Mouse (Mus musculus) CH12.LX (cell line): ENCODE data around the gene Tox2. TPM values are rescaled to one million over a fixed set of nuclear protein-coding genes. Genes with fewer than 3 reads are reported as not detected.

Experiments
- DNase-seq: peaks from one replicate; pipeline ENCODE4 v3.0.0-alpha.2; 2013; ENCODE audit errors: extremely low read depth
- H3K27ac ChIP-seq: 2 replicates; pipeline ENCODE4 v1.5.1; 2012; ENCODE audit warnings: low read depth, mild to moderate bottlenecking, control low read depth, moderate library complexity; ENCODE audit not compliant: insufficient read depth
- H3K27me3 ChIP-seq: replicated peaks from 2 replicates; pipeline ENCODE3; 2012; ENCODE audit warnings: inconsistent platforms
- H3K36me3 ChIP-seq, 2 experiments: replicated peaks in 1 of 2; 2 replicates each; pipeline versions ENCODE3 to v1.6.1; 2012; ENCODE audit warnings: inconsistent platforms in 1 of 2, low read length in 1 of 2, mild to moderate bottlenecking in 1 of 2, mixed read lengths in 1 of 2, moderate library complexity in 1 of 2; ENCODE audit not compliant: control insufficient read depth in 1 of 2, insufficient read depth in 1 of 2
- H3K4me1 ChIP-seq, 2 experiments: 2 replicates each; pipeline ENCODE4 v1.6.1; 2012; ENCODE audit warnings: inconsistent platforms in 1 of 2, moderate library complexity in 1 of 2; ENCODE audit not compliant: insufficient read depth in 2 of 2, control insufficient read depth in 1 of 2
- H3K4me2 ChIP-seq: 2 replicates; pipeline ENCODE4 v1.6.1; 2012; ENCODE audit warnings: low read depth, mild to moderate bottlenecking, control low read depth; ENCODE audit not compliant: poor library complexity, insufficient read depth, severe bottlenecking
- H3K4me3 ChIP-seq, 3 experiments: fragments of 150-350 bp in 1 of 3; sonication (generic) in 1 of 3; replicated peaks in 1 of 3; 2 replicates each; pipeline versions ENCODE3 to v1.5.1; 2011 to 2012; ENCODE audit warnings: low read depth in 2 of 3, low read length in 2 of 3, mild to moderate bottlenecking in 2 of 3, moderate library complexity in 2 of 3, control low read depth in 1 of 3, improper control_type of control experiment in 1 of 3, inconsistent platforms in 1 of 3, mixed read lengths in 1 of 3; ENCODE audit not compliant: poor library complexity in 1 of 3
- H3K79me2 ChIP-seq: replicated peaks from 2 replicates; pipeline ENCODE4 v1.6.1; 2012; ENCODE audit warnings: mild to moderate bottlenecking, moderate library complexity; ENCODE audit not compliant: control insufficient read depth, poor library complexity, insufficient read depth, severe bottlenecking; ENCODE audit errors: extremely low read depth
- H3K9ac ChIP-seq: 2 replicates; pipeline ENCODE4 v1.6.1; 2012; ENCODE audit warnings: low read depth, mild to moderate bottlenecking, control low read depth, moderate library complexity; ENCODE audit not compliant: insufficient read depth
- H3K9me3 ChIP-seq: replicated peaks from 2 replicates; pipeline ENCODE3; 2012; ENCODE audit warnings: low read length, inconsistent platforms, mixed read lengths
- BHLHE40 ChIP-seq: IDR thresholded peaks from 2 replicates; pipeline ENCODE4 v1.6.1; 2011; ENCODE audit warnings: mild to moderate bottlenecking, low read depth, low read length, improper control_type of control experiment
- CTCF ChIP-seq, 2 experiments: IDR thresholded peaks in 1 of 2; conservative IDR thresholded peaks in 1 of 2; 2 replicates each; pipeline ENCODE4 v1.5.1; 2011 to 2012; ENCODE audit warnings: low read depth in 2 of 2, low read length in 2 of 2, improper control_type of control experiment in 1 of 2, inconsistent platforms in 1 of 2, mild to moderate bottlenecking in 1 of 2, moderate library complexity in 1 of 2
- ELF1 ChIP-seq: IDR thresholded peaks from 2 replicates; pipeline ENCODE4 v1.6.1; 2014; ENCODE audit warnings: low read depth, mild to moderate bottlenecking, inconsistent platforms, low read length, improper control_type of control experiment
- ETS1 ChIP-seq: conservative IDR thresholded peaks from 2 replicates; pipeline ENCODE4 v1.6.1; 2012; ENCODE audit warnings: low read depth, mild to moderate bottlenecking, inconsistent platforms, low read length, improper control_type of control experiment, moderate library complexity
- GABPA ChIP-seq: IDR thresholded peaks from 2 replicates; pipeline ENCODE4 v1.6.1; 2012; ENCODE audit warnings: low read depth, low read length, improper control_type of control experiment, inconsistent platforms; ENCODE audit not compliant: insufficient replicate concordance
- MAFK ChIP-seq: IDR thresholded peaks from 2 replicates; pipeline ENCODE4 v1.6.1; 2011; ENCODE audit warnings: low read length, improper control_type of control experiment; ENCODE audit not compliant: insufficient replicate concordance
- MEF2A ChIP-seq: IDR thresholded peaks from 2 replicates; pipeline ENCODE4 v1.6.1; 2014; ENCODE audit warnings: low read depth, mild to moderate bottlenecking, inconsistent platforms, low read length, improper control_type of control experiment, borderline replicate concordance
- MYC ChIP-seq: IDR thresholded peaks from 2 replicates; pipeline ENCODE4 v1.6.1; 2011; ENCODE audit warnings: low read depth, mild to moderate bottlenecking, improper control_type of control experiment, low read length
- NRF1 ChIP-seq: IDR thresholded peaks from 2 replicates; pipeline ENCODE4 v1.6.1; 2014; ENCODE audit warnings: low read depth, mild to moderate bottlenecking, inconsistent platforms, low read length, improper control_type of control experiment, moderate library complexity
- TBP ChIP-seq: conservative IDR thresholded peaks from 2 replicates; pipeline ENCODE4 v1.6.1; 2011; ENCODE audit warnings: low read depth, low read length, improper control_type of control experiment
- TCF12 ChIP-seq: IDR thresholded peaks from 2 replicates; pipeline ENCODE4 v1.6.1; 2014; ENCODE audit warnings: low read depth, mild to moderate bottlenecking, inconsistent platforms, low read length, improper control_type of control experiment
- USF1 ChIP-seq: IDR thresholded peaks from 2 replicates; pipeline ENCODE4 v1.6.1; 2014; ENCODE audit warnings: low read depth, mild to moderate bottlenecking, inconsistent platforms, low read length, improper control_type of control experiment
- ZMIZ1 ChIP-seq: IDR thresholded peaks from 2 replicates; pipeline ENCODE4 v1.6.1; 2012; ENCODE audit warnings: low read depth, mild to moderate bottlenecking, inconsistent platforms, low read length, improper control_type of control experiment
- dilution Hi-C: fragments of 300-500 bp; cut with MboI; formaldehyde crosslinking; loops from 2 replicates; pipeline ENCODE4 v1.14.3; 2020; ENCODE audit warnings: low sequenced_read_pairs; ENCODE audit not compliant: extremely low pct_unique_long_range_greater_than_20kb, extremely low pct_ligation_motif_present
- in situ Hi-C: fragments of 300-500 bp; cut with MboI; formaldehyde crosslinking; loops from 3 replicates; pipeline ENCODE4 v1.14.3; 2019; ENCODE audit warnings: low sequenced_read_pairs, low pct_ligation_motif_present, low pct_unique_long_range_greater_than_20kb, mixed read lengths
- polyA plus RNA-seq: library from polyadenylated mRNA; unstranded; fragments of >175 nt; gene quantifications from 2 replicates; pipeline ENCODE4 v1.2.1, GENCODE M21; 2012; ENCODE audit warnings: low read depth; ENCODE audit not compliant: insufficient read length
- total RNA-seq, 2 experiments: library from RNA; depleted of rRNA; stranded (reverse); fragments of 300-350 nt in 1 of 2; fragments of >200 nt in 1 of 2; gene quantifications; 2 replicates each; pipeline ENCODE4 v1.2.3; 2012 to 2014

Tox2 gene
- total and polyA plus RNA-seq, 3 experiments, result not detected

DNA sequence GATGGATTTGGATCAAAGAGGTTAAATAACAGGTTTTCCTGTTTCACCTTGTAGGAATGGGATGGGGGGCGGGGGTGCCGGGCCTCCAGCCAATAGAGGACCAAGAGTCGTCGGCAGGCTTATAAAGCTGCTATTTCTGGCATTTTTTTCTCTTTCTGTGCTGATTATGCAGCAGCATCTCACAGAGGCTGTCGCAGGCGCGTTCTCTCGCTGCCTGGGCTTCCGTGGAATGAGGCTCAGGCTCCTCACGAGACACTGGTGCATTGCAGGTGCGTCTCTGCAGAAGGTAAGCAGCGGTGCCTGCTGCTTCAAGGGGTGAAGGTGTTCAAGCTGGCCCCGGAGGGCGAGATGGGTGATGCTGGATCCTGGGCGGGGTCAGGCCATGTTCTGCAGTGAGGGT, 22.4 kb downstream of the Tox2 start:
- Histone ChIP-seq H3K4me2 (no peak overlapping the region), H3K27ac (no peak overlapping the region), H3K4me3 (no peak overlapping the region), H3K9ac (no peak overlapping the region), H3K36me3 (no peaks in the 10 kb centered on the region), H3K27me3 (peaks cover 97% of the 10 kb centered on the region), H3K4me1 (peaks cover 6 to 12% of the 10 kb centered on the region in 2 experiments), H3K9me3 (no peaks in the 10 kb centered on the region), H3K79me2 (no peaks in the 10 kb centered on the region)
- dilution Hi-C loops, result no loop called here
- TF ChIP-seq USF1 (no peak), MEF2A (no peak), MYC (no peak)
- DNase-seq, result no peak
- in situ Hi-C loops, result no loop called here

DNA sequence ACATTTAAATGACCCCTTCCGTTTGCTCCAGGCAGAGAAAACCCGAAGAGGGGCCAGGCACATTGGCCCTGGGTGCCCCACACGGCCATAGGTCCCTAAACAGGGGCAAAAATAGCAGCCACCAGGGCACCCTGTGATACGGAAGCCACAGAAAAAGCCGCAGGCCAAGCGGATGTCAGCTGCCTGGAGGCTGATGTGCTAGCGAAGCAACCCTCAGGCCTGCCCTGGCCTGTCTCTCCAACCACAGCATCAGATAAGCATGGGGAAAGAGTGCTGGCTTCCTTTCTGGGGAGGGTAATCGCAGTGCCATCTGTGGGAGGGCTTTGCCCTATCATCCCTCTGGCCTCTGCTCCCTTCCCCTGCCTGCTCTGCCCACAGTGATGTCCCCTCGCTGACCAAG, 26.1 kb downstream of the Tox2 start:
- no peaks in the 10 kb centered on the region for H3K36me3 ChIP-seq
- no peaks in the 10 kb centered on the region for H3K9me3 ChIP-seq
- TF ChIP-seq MAFK (no peak), ELF1 (0 out of 2 replicates have a peak, but pooled peaks have one; percentile 5), NRF1 (no peak), TBP (no peak), TCF12 (peak; percentile 51; the same call in 1 of the 2 replicates), MEF2A (peak; percentile 83), BHLHE40 (peak; percentile 80), ETS1 (peak; percentile 53), GABPA (no peak)
- no peak overlapping the region for H3K9ac ChIP-seq
- H3K4me3 ChIP-seq, result no peak overlapping the region
- in situ Hi-C loops (no loop called here), dilution Hi-C loops (no loop called here)
- peak; percentile 52 for DNase-seq
- H3K79me2 ChIP-seq, result no peaks in the 10 kb centered on the region
- H3K27me3 ChIP-seq, result peaks cover 98% of the 10 kb centered on the region
- no peak overlapping the region for H3K27ac ChIP-seq
- no peak overlapping the region for H3K4me2 ChIP-seq
- peaks cover 6 to 12% of the 10 kb centered on the region in 2 experiments for H3K4me1 ChIP-seq

DNA sequence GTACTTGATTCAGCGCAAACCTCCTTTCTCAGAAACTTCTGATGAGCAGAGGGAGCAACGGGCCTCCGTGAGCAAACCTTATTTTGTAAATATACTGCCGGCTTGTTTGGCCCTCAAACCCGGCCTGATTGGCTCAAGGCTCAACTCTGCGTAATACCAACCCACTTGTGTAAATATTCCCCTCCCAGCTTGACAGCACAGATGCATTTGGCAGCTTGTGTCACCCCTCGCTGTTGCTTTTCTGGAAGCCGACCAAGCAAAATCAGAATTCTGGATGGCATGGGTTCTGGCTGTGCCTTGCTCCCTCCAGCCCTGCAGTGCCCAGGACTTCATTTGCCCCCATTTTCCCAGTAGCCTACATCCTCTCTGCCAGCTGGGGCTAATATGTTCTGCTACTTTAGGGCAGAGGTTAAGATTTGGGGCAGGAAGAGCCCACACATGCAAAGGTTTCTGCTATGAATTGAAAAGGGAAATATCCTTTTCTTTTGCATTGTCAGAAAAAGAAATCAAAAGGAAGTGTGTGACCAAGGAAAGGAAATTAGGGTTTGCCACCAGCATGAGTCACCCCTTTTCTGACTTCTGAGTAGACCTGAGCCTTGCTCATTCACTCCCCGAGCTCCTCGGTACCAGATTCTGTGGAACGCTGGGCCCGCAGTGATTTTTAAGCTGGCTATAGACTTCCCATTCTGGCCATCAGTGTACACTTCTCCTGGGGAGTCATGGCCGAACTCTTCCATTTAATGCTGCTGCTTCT, 29.0 kb downstream of the Tox2 start:
- no peaks in the 10 kb centered on the region for H3K79me2 ChIP-seq
- H3K27ac ChIP-seq, result no peak overlapping the region
- H3K27me3 ChIP-seq, result peaks cover 97% of the 10 kb centered on the region
- no peaks in the 10 kb centered on the region for H3K36me3 ChIP-seq
- in situ Hi-C loops, result no loop called here
- dilution Hi-C loops, result no loop called here
- no peak for TF ChIP-seq ZMIZ1
- no peak for TF ChIP-seq CTCF (conservative IDR thresholded peaks at IDR 0.05 in 1 of 2, IDR thresholded peaks at IDR 0.05 in 1 of 2; ENCODE audit: low read depth in 2 of 2, low read length in 2 of 2)
- TF ChIP-seq NRF1, result no peak
- H3K9ac ChIP-seq, result no peak overlapping the region
- no peak overlapping the region for H3K4me2 ChIP-seq
- no peak overlapping the region for H3K4me3 ChIP-seq
- no peaks in the 10 kb centered on the region for H3K9me3 ChIP-seq
- no peak for DNase-seq
- H3K4me1 ChIP-seq, result peaks cover 6 to 12% of the 10 kb centered on the region in 2 experiments
